Mouse (Mus musculus) cortical plate, adult 2 months (tissue): ENCODE data around the gene Gm14226. TPM values are rescaled to one million over a fixed set of nuclear protein-coding genes. Genes with fewer than 3 reads are reported as not detected.
"Not testable (repeated sequence)": the region's sequence is repeated elsewhere in the genome, so short reads cannot be mapped to it uniquely, and the experiment has no call there.

Experiments
- H3K27ac ChIP-seq: fragments of 200-500 bp; 2 replicates; pipeline ENCODE4 v1.5.1; 2012; ENCODE audit warnings: low read length, control low read depth, inconsistent platforms; ENCODE audit not compliant: insufficient read depth
- H3K4me1 ChIP-seq: fragments of 200-500 bp; 2 replicates; pipeline ENCODE4 v1.6.1; 2011; ENCODE audit warnings: low read length; ENCODE audit not compliant: control insufficient read depth, insufficient read depth
- H3K4me3 ChIP-seq: fragments of 200-500 bp; 2 replicates; pipeline ENCODE4 v1.5.1; 2011; ENCODE audit warnings: mild to moderate bottlenecking, low read length, control low read depth; ENCODE audit not compliant: insufficient read depth
- CTCF ChIP-seq: fragments of 200-500 bp; IDR thresholded peaks from 2 replicates; pipeline ENCODE4 v1.5.1; 2011; ENCODE audit warnings: mild to moderate bottlenecking, control low read depth, low read length; ENCODE audit not compliant: insufficient read depth; ENCODE audit errors: extremely low read depth
- POLR2A ChIP-seq: fragments of 200-500 bp; IDR thresholded peaks from 2 replicates; pipeline ENCODE4 v1.6.1; 2011; ENCODE audit warnings: mild to moderate bottlenecking, low read length, control low read depth; ENCODE audit not compliant: insufficient read depth; ENCODE audit errors: extremely low read depth
- polyA plus RNA-seq: library from polyadenylated mRNA; depleted of rRNA; stranded (reverse); fragments of >200 nt; gene quantifications from 2 replicates; pipeline ENCODE4 v1.2.3, GENCODE M21; 2012

Gene Gm14226
- polyA plus RNA-seq, 1 experiment = 0.15 TPM

- no peaks in the 10 kb centered on the region for H3K4me1 ChIP-seq
- TF ChIP-seq POLR2A (no peak), CTCF (no peak)
- H3K27ac ChIP-seq = no peak overlapping the region
- peak overlapping the region; percentile 41 for H3K4me3 ChIP-seq
Measured at GRCm38 (mm10) chr2:155018762-155019641, 936 bp downstream of the Gm14226 start.

GRCm38 (mm10) chr2:155019673-155020072, 1.6 kb downstream of the Gm14226 start:
- H3K4me3 ChIP-seq = peak overlapping the region; percentile 41
- H3K4me1 ChIP-seq = no peaks in the 10 kb centered on the region
- TF ChIP-seq POLR2A (no peak), CTCF (peak; percentile 51)
- H3K27ac ChIP-seq = no peak overlapping the region

GRCm38 (mm10) chr2:155020247-155020826, 2.3 kb downstream of the Gm14226 start:
- H3K4me1 ChIP-seq, H3K4me3 ChIP-seq, H3K27ac ChIP-seq: not testable (repeated sequence)

GRCm38 (mm10) chr2:155030831-155031230, 12.8 kb downstream of the Gm14226 start:
- no peak overlapping the region for H3K27ac ChIP-seq
- no peaks in the 10 kb centered on the region for H3K4me1 ChIP-seq
- TF ChIP-seq POLR2A = no peak
- no peak for TF ChIP-seq CTCF
- H3K4me3 ChIP-seq = no peak overlapping the region

- Histone ChIP-seq H3K4me3 (no peak overlapping the region), H3K27ac (no peak overlapping the region), H3K4me1 (no peaks in the 10 kb centered on the region)
- TF ChIP-seq CTCF (no peak), POLR2A (no peak)
Measured at GRCm38 (mm10) chr2:155032938-155033710, 15.1 kb downstream of the Gm14226 start.

- Histone ChIP-seq H3K27ac (no peak overlapping the region), H3K4me1 (no peaks in the 10 kb centered on the region), H3K4me3 (no peak overlapping the region)
- no peak for TF ChIP-seq CTCF
- TF ChIP-seq POLR2A = no peak
Measured at GRCm38 (mm10) chr2:155039956-155040355, 21.9 kb downstream of the Gm14226 start.

- TF ChIP-seq POLR2A (no peak), CTCF (no peak)
Measured at GRCm38 (mm10) chr2:155044542-155044941, 26.5 kb downstream of the Gm14226 start.

GRCm38 (mm10) chr2:155045075-155045474, 27.0 kb downstream of the Gm14226 start:
- H3K4me1 ChIP-seq = peaks cover 2% of the 10 kb centered on the region
- no peak overlapping the region for H3K4me3 ChIP-seq
- TF ChIP-seq POLR2A (no peak), CTCF (no peak)
- H3K27ac ChIP-seq = no peak overlapping the region

More at GRCm38 (mm10) chr2:155044542-155044941, 26.5 kb downstream of the Gm14226 start:
- Histone ChIP-seq H3K4me3 (no peak overlapping the region), H3K4me1 (no peaks in the 10 kb centered on the region), H3K27ac (no peak overlapping the region)

- H3K27ac ChIP-seq = no peak overlapping the region
- peaks cover 5% of the 10 kb centered on the region for H3K4me1 ChIP-seq
- TF ChIP-seq POLR2A (no peak), CTCF (no peak)
- H3K4me3 ChIP-seq = no peak overlapping the region
Measured at GRCm38 (mm10) chr2:155046803-155047202, 28.7 kb downstream of the Gm14226 start.
